Mouse (Mus musculus) neural tube, embryonic 12.5 days (tissue): Measurements from ENCODE around the gene Ptprn2. TPM values are rescaled to one million over a fixed set of nuclear protein-coding genes. Genes with fewer than 3 reads are reported as not detected.

Experiments
- ATAC-seq: fragments of 200-750 bp; cut with Nextera tagmentation; 2 replicates; pipeline ENCODE4 v1.8.0; 2017; ENCODE audit warnings: low read depth, mild to moderate bottlenecking, moderate TSS enrichment, moderate library complexity; ENCODE audit not compliant: low FRiP score
- H3K27ac ChIP-seq: fragments of 300-500 bp; sonication (generic); 2 replicates; pipeline ENCODE4 v1.5.1; 2016
- H3K27me3 ChIP-seq: fragments of 300-500 bp; sonication (generic); replicated peaks from 2 replicates; pipeline ENCODE4 v1.6.1; 2016; ENCODE audit warnings: mild to moderate bottlenecking
- H3K36me3 ChIP-seq: fragments of 300-500 bp; sonication (generic); 2 replicates; pipeline ENCODE4 v1.6.1; 2016; ENCODE audit warnings: mild to moderate bottlenecking
- H3K4me1 ChIP-seq: fragments of 300-500 bp; sonication (generic); 2 replicates; pipeline ENCODE4 v1.6.1; 2016
- H3K4me2 ChIP-seq: fragments of 300-500 bp; sonication (generic); replicated peaks from 2 replicates; pipeline ENCODE4 v1.6.1; 2016; ENCODE audit warnings: mild to moderate bottlenecking
- H3K4me3 ChIP-seq: fragments of 300-500 bp; sonication (generic); 2 replicates; pipeline ENCODE4 v1.5.1; 2016
- H3K9ac ChIP-seq: fragments of 300-500 bp; sonication (generic); 2 replicates; pipeline ENCODE4 v1.6.1; 2016; ENCODE audit warnings: mild to moderate bottlenecking
- H3K9me3 ChIP-seq: fragments of 300-500 bp; sonication (generic); 2 replicates; pipeline ENCODE4 v1.6.1; 2016; ENCODE audit warnings: mild to moderate bottlenecking
- WGBS: fragments of 180-500 bp; shearing (Covaris S2); methylation state at CpG from one replicate; pipeline ENCODE4 v1.1.7; 2016; 5-methylcytosine and 5-hydroxymethylcytosine counted together
- polyA plus RNA-seq: library from polyadenylated mRNA; unstranded; fragments of >200 nt; fragmentation: Nextera tagmentation; extraction: Ambion mirVana; gene quantifications from 2 replicates; pipeline ENCODE4 v1.2.1, GENCODE M21; 2016

Gene Ptprn2
- polyA plus RNA-seq, 1 experiment from 2014 or later, result 4.9 TPM

DNA sequence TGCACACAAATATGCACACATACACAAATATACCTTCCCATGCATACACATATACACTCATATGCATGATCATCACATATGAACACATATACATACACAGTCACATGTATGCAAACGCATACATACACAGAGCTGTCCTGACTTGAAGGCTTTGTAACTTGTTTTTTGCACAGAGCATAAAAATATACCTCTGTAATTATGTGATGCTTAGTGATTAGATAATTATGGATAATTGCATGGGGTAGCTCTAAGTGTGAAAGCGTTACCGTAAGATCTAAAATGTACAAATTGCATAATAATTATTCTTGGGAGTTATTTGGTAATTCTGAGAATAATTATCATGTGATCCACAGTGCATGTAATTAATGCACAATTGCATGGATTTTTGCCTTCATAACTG lies 337.8 kb downstream of the Ptprn2 start:
- H3K9me3 ChIP-seq, result no peaks in the 10 kb centered on the region
- H3K4me1 ChIP-seq, result no peaks in the 10 kb centered on the region
- no peak overlapping the region for H3K27ac ChIP-seq
- H3K27me3 ChIP-seq, result no peaks in the 10 kb centered on the region
- no peak for ATAC-seq
- no peak overlapping the region for H3K4me3 ChIP-seq
- H3K36me3 ChIP-seq, result no peaks in the 10 kb centered on the region
- no peak overlapping the region for H3K4me2 ChIP-seq
- WGBS, result 92% methylated on average over 3 of the region's 3 CpGs
- no peak overlapping the region for H3K9ac ChIP-seq

DNA sequence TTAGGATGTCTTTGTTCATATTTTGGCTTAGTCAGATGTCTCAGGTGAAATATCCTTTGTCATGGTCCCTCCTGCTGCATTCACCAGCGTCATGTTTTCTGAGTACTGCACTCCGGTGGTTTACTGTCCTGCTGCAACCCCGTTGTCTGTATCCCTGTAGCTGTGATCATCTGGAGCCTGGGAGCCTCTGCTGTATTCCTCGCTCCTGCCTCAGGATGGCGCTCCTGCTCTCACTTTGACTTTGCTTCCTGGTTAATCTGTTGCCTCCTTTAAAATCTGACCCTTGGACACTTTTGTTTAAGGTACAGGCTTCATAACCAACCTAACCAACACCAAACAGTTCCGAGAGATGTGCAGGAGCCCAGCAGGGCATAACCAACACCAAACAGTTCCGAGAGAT lies 342.2 kb downstream of the Ptprn2 start:
- no peaks in the 10 kb centered on the region for H3K36me3 ChIP-seq
- H3K9me3 ChIP-seq, result no peaks in the 10 kb centered on the region
- ATAC-seq, result no peak
- H3K27me3 ChIP-seq, result no peaks in the 10 kb centered on the region
- no peak overlapping the region for H3K27ac ChIP-seq
- WGBS, result 44% methylated on average over 7 of the region's 7 CpGs
- H3K4me2 ChIP-seq, result no peak overlapping the region
- H3K4me1 ChIP-seq, result no peaks in the 10 kb centered on the region
- no peak overlapping the region for H3K9ac ChIP-seq
- H3K4me3 ChIP-seq, result no peak overlapping the region

GRCm38 (mm10) chr12:116838611-116839192 lies 353.2 kb downstream of the Ptprn2 start:
- no peak overlapping the region for H3K9ac ChIP-seq
- no peaks in the 10 kb centered on the region for H3K9me3 ChIP-seq
- H3K27me3 ChIP-seq, result no peaks in the 10 kb centered on the region
- no peak overlapping the region for H3K27ac ChIP-seq
- no peak overlapping the region for H3K4me2 ChIP-seq
- H3K36me3 ChIP-seq, result no peaks in the 10 kb centered on the region
- H3K4me3 ChIP-seq, result no peak overlapping the region
- 89% methylated on average over 3 of the region's 3 CpGs for WGBS
- no peak for ATAC-seq
- H3K4me1 ChIP-seq, result no peaks in the 10 kb centered on the region

DNA sequence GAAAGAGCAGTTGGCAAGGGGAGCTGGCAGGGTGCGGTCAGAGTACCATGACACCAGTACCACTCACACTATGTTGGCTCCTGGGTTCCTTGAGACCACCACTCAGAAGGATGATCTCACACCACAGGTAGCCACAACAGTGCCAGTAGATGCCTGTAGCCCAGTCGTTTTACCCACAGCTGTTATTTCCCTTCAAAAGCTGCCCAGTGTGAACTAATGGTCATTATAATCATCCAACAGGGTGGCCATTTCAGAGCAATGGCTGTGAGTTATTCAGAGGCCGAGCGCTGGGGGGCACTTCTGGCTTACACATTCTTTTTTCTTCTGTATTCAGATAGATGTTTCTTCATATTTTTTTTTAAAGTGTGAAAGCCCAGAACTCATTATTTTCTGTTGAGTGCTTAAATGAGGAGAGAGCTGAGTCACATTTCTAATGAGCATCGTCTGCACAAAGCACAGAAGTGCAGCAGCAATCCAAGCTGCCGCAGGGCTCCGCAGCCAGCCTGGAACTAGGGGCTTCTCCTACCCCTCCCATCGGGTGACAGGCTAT lies 357.3 kb downstream of the Ptprn2 start:
- H3K27ac ChIP-seq, result no peak overlapping the region
- ATAC-seq, result no peak

GRCm38 (mm10) chr12:116846220-116846619 lies 360.7 kb downstream of the Ptprn2 start:
- ATAC-seq, result no peak
- H3K27me3 ChIP-seq, result no peaks in the 10 kb centered on the region
- H3K36me3 ChIP-seq, result no peaks in the 10 kb centered on the region
- no peak overlapping the region for H3K4me3 ChIP-seq
- H3K9me3 ChIP-seq, result no peaks in the 10 kb centered on the region
- no peak overlapping the region for H3K27ac ChIP-seq
- H3K9ac ChIP-seq, result no peak overlapping the region
- no peak overlapping the region for H3K4me2 ChIP-seq
- no peaks in the 10 kb centered on the region for H3K4me1 ChIP-seq

More for the DNA sequence above, 357.3 kb downstream of the Ptprn2 start:
- no peak overlapping the region for H3K4me3 ChIP-seq
- H3K4me2 ChIP-seq, result no peak overlapping the region
- H3K27me3 ChIP-seq, result no peaks in the 10 kb centered on the region
- no peaks in the 10 kb centered on the region for H3K4me1 ChIP-seq
- H3K9me3 ChIP-seq, result no peaks in the 10 kb centered on the region
- no peak overlapping the region for H3K9ac ChIP-seq
- WGBS, result 64% methylated on average over 8 of the region's 8 CpGs
- no peaks in the 10 kb centered on the region for H3K36me3 ChIP-seq

DNA sequence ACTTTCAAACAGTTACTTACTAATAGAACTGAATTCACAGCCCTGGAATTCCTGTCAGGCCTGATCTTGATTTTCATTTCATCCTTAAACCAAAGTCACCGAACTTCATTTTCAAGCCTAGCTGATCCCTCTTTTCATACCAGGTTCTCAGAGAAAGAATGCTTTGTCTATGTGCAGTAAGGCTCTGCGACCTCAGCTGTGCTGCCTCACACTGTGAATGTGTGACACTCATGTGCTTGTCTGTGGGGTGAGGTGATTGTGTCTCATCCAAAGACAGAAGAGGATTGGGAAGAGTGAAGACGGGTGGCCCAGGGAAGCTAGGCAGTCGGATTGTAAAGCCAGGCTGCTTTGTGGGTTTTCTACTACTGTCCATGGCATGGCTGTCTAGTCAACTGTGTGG lies 361.5 kb downstream of the Ptprn2 start:
- ATAC-seq, result no peak
- Histone ChIP-seq H3K4me1 (no peaks in the 10 kb centered on the region), H3K9me3 (no peaks in the 10 kb centered on the region), H3K36me3 (no peaks in the 10 kb centered on the region), H3K27me3 (no peaks in the 10 kb centered on the region), H3K4me3 (no peak overlapping the region), H3K27ac (no peak overlapping the region), H3K4me2 (no peak overlapping the region), H3K9ac (no peak overlapping the region)
- 79% methylated on average over 4 of the region's 4 CpGs for WGBS

- Histone ChIP-seq H3K27ac (no peak overlapping the region), H3K4me2 (no peak overlapping the region), H3K9me3 (no peaks in the 10 kb centered on the region), H3K36me3 (no peaks in the 10 kb centered on the region), H3K27me3 (no peaks in the 10 kb centered on the region), H3K9ac (no peak overlapping the region), H3K4me1 (no peaks in the 10 kb centered on the region), H3K4me3 (no peak overlapping the region)
- WGBS, result 67% methylated on average over 7 of the region's 7 CpGs
- ATAC-seq, result no peak
Measured at GRCm38 (mm10) chr12:116856307-116856706, 370.8 kb downstream of the Ptprn2 start.

DNA sequence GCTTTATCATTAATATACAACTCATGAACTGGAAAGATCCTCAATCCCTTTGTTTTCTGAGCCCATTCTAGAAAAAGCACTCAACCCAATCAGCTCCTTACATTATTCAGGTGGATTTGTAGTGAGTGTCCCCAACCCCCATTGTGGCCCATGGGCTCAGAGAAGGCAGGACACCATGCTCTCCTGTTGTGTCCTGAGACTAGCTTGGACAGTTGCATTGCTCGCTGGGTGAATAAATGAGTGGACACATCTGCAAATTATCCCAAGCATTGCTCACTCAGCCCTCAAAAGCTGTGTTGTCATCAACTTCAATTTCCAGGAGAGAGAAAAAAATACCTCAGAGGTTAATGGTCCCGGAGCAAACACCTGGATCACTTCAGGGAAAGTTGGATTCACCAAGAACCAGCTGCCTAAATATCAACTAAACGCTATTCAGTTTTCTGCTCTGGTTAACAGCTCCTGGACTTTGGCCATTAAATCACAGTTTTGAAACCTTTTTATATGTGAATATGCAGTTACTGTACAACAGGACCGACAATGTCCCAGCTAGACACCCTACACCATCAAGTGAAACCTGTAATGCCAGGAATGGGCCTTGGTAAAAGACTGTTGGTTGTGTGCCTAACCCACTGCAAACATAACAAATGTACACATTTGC lies 376.0 kb downstream of the Ptprn2 start:
- 92% methylated on average over 4 of the region's 4 CpGs for WGBS
- Histone ChIP-seq H3K27ac (no peak overlapping the region), H3K9me3 (no peaks in the 10 kb centered on the region), H3K4me2 (no peak overlapping the region), H3K4me1 (no peaks in the 10 kb centered on the region), H3K27me3 (no peaks in the 10 kb centered on the region), H3K36me3 (no peaks in the 10 kb centered on the region), H3K4me3 (no peak overlapping the region), H3K9ac (no peak overlapping the region)
- no peak for ATAC-seq

GRCm38 (mm10) chr12:116863291-116863899 lies 377.9 kb downstream of the Ptprn2 start:
- Histone ChIP-seq H3K27ac (no peak overlapping the region), H3K36me3 (no peaks in the 10 kb centered on the region), H3K4me2 (no peak overlapping the region), H3K9ac (no peak overlapping the region), H3K4me3 (no peak overlapping the region), H3K27me3 (no peaks in the 10 kb centered on the region), H3K9me3 (no peaks in the 10 kb centered on the region), H3K4me1 (no peaks in the 10 kb centered on the region)
- ATAC-seq, result no peak; the same call in 1 of the 2 replicates
- WGBS, result 68% methylated on average over 4 of the region's 4 CpGs

DNA sequence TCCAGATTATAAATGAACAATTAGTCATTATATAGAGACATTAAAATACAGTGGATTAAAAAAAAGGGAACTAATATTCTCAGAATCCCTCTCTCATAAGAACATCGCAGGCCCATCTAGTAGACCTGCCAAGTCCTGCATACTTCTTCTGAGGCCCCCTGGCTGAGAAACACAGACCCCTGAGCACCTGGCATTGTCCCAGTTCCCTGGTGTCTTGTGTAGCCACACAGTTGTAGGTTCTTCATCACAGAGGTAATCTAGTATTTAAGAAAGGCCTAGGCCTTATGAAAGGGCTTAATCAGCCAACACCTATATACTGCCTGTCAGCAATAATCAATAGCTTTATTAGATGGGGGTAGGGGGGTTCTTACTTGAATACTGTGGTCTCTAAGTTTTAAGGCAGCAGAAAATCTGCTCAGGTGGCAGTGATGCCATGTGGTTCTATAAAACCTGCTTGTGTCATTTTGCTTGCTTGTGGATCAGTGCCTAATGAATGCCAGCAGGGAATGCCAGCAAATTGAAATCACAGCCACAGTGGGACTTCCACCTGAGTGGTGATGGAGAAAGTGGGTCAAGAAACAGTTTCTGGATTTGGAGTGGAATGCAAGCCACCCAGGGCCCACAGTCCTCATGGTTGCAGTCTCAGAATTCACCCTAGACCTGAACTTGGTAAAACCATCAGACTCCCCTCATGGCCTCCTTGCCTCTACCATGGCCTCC lies 388.5 kb downstream of the Ptprn2 start:
- Histone ChIP-seq H3K9me3 (no peaks in the 10 kb centered on the region), H3K36me3 (no peaks in the 10 kb centered on the region), H3K27me3 (no peaks in the 10 kb centered on the region), H3K4me3 (no peak overlapping the region), H3K4me1 (no peaks in the 10 kb centered on the region), H3K4me2 (no peak overlapping the region), H3K9ac (no peak overlapping the region), H3K27ac (no peak overlapping the region)
- ATAC-seq, result no peak
- 80% methylated on average over 1 of the region's 1 CpGs for WGBS

GRCm38 (mm10) chr12:116887496-116888281 lies 402.2 kb downstream of the Ptprn2 start:
- H3K9ac ChIP-seq, result no peak overlapping the region
- peaks cover 5% of the 10 kb centered on the region; the same call in 1 of the 2 replicates for H3K4me1 ChIP-seq
- WGBS, result 47% methylated on average over 6 of the region's 6 CpGs
- H3K9me3 ChIP-seq, result no peaks in the 10 kb centered on the region
- peak; percentile 67 for ATAC-seq
- no peaks in the 10 kb centered on the region for H3K36me3 ChIP-seq
- no peak overlapping the region for H3K4me2 ChIP-seq
- H3K27me3 ChIP-seq, result no peaks in the 10 kb centered on the region
- H3K27ac ChIP-seq, result peak overlapping the region; percentile 27; the same call in 1 of the 2 replicates
- H3K4me3 ChIP-seq, result no peak overlapping the region
